Mouse (Mus musculus) bone marrow macrophage, adult 2 months (primary cell): ENCODE results near the gene 4930579F01Rik.

ENCODE experiments used
- CTCF ChIP-seq: IDR thresholded peaks from 2 replicates; pipeline ENCODE4 v1.5.1; 2012; ENCODE audit warnings: low read depth, mild to moderate bottlenecking, low read length, moderate library complexity
- POLR2A ChIP-seq: IDR thresholded peaks from 2 replicates; pipeline ENCODE4 v1.6.1; 2012; ENCODE audit warnings: mild to moderate bottlenecking, low read depth, low read length, borderline replicate concordance

DNA sequence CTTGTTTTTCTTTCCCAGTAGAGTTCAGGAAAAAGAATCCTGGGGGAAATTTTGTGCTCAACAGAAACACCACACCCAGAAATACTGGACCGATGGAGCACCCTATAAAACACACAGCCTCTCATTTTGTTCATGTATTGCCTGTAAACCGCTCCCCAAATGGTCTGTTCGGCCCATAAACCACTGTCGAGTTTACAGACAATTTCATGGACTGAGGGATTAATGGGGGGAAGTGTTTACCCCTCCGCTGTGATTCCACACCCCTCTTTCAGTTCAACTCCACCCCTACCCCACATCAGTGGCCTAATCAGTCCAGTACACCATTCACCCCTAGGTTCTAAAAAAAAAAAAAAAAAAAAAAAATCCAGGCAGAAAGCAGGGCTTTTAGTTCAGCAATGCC lies 47.3 kb upstream of the 4930579F01Rik start:
- TF ChIP-seq POLR2A (no peak), CTCF (no peak)
